Mouse (Mus musculus) liver, embryonic 11.5 days (tissue): Measurements from ENCODE around the gene Apba2. TPM values are rescaled to one million over a fixed set of nuclear protein-coding genes. Genes with fewer than 3 reads are reported as not detected.

Experiments used
- ATAC-seq: fragments of 200-750 bp; cut with Nextera tagmentation; replicated peaks from 2 replicates; pipeline ENCODE4 v1.8.0; 2017; ENCODE audit warnings: moderate number of reproducible peaks, mild to moderate bottlenecking, moderate TSS enrichment, moderate library complexity; ENCODE audit not compliant: low FRiP score
- DNase-seq: peaks from one replicate; pipeline ENCODE4 v3.0.0-alpha.2; 2017; ENCODE audit warnings: low spot score
- H3K27ac ChIP-seq: fragments of 300-500 bp; sonication (generic); 2 replicates; pipeline ENCODE4 v1.5.1; 2014; ENCODE audit warnings: mild to moderate bottlenecking, low read depth, low read length, control low read depth
- H3K27me3 ChIP-seq: fragments of 300-500 bp; sonication (generic); replicated peaks from 2 replicates; pipeline ENCODE4 v1.6.1; 2014; ENCODE audit warnings: low read length, mixed read lengths; ENCODE audit not compliant: control insufficient read depth, insufficient read depth
- H3K36me3 ChIP-seq: fragments of 300-500 bp; sonication (generic); 2 replicates; pipeline ENCODE4 v1.6.1; 2014; ENCODE audit warnings: mild to moderate bottlenecking, low read length, moderate library complexity, mixed read lengths; ENCODE audit not compliant: control insufficient read depth, insufficient read depth
- H3K4me1 ChIP-seq: fragments of 300-500 bp; sonication (generic); replicated peaks from 2 replicates; pipeline ENCODE4 v1.6.1; 2014; ENCODE audit warnings: low read length, mixed read lengths; ENCODE audit not compliant: control insufficient read depth, insufficient read depth
- H3K4me2 ChIP-seq: fragments of 300-500 bp; sonication (generic); 2 replicates; pipeline ENCODE4 v1.6.1; 2014; ENCODE audit warnings: mild to moderate bottlenecking, control low read depth, moderate library complexity
- H3K4me3 ChIP-seq: fragments of 300-500 bp; sonication (generic); 2 replicates; pipeline ENCODE4 v1.5.1; 2014; ENCODE audit warnings: low read depth, low read length, control low read depth
- H3K9ac ChIP-seq: fragments of 300-500 bp; sonication (generic); 2 replicates; pipeline ENCODE4 v1.6.1; 2014; ENCODE audit warnings: low read depth, low read length, control low read depth
- H3K9me3 ChIP-seq: fragments of 300-500 bp; sonication (generic); 2 replicates; pipeline ENCODE4 v1.6.1; 2016; ENCODE audit warnings: low read length, inconsistent platforms, mixed read lengths; ENCODE audit not compliant: control insufficient read depth
- WGBS: fragments of 180-500 bp; shearing (Covaris S2); extraction: QIAGEN DNeasy Blood & Tissue Kit; methylation state at CpG from one replicate; pipeline ENCODE4 v1.1.7; 2014; 5-methylcytosine and 5-hydroxymethylcytosine counted together
- polyA plus RNA-seq: library from polyadenylated mRNA; unstranded; fragments of >200 nt; fragmentation: Nextera tagmentation; extraction: Ambion mirVana; gene quantifications from 2 replicates; pipeline ENCODE4 v1.2.1, GENCODE M21; 2014

Gene Apba2
- polyA plus RNA-seq, 1 experiment from 2014 or later: 0.96 TPM

DNA sequence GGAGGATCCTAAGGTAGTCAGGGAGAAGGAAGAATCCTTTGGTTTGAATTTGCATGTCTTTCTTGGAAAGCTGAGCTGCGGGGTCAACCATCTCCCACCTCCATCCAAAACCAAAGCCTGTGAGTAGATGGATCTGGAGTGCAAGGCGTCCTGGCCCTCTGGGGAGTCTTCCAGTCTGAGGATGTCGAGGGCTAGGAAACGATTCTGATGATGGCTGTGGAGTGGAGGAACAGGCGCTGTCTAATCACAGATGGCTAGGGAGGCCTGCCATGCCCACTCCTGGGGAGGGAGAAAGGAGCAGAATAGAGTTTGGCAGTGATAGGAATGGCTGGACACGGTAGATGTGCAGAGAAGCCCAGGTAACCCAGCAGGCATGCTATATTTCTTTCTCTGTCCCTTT, 129.6 kb downstream of the Apba2 start:
- H3K4me3 ChIP-seq: no peak overlapping the region
- H3K9me3 ChIP-seq: no peaks in the 10 kb centered on the region
- no peaks in the 10 kb centered on the region for H3K4me1 ChIP-seq
- DNase-seq (no peak), ATAC-seq (no peak)
- H3K36me3 ChIP-seq: no peaks in the 10 kb centered on the region
- H3K9ac ChIP-seq: no peak overlapping the region
- WGBS: 76% methylated on average over 6 of the region's 6 CpGs
- no peak overlapping the region for H3K4me2 ChIP-seq
- no peak overlapping the region for H3K27ac ChIP-seq
- H3K27me3 ChIP-seq: no peaks in the 10 kb centered on the region

DNA sequence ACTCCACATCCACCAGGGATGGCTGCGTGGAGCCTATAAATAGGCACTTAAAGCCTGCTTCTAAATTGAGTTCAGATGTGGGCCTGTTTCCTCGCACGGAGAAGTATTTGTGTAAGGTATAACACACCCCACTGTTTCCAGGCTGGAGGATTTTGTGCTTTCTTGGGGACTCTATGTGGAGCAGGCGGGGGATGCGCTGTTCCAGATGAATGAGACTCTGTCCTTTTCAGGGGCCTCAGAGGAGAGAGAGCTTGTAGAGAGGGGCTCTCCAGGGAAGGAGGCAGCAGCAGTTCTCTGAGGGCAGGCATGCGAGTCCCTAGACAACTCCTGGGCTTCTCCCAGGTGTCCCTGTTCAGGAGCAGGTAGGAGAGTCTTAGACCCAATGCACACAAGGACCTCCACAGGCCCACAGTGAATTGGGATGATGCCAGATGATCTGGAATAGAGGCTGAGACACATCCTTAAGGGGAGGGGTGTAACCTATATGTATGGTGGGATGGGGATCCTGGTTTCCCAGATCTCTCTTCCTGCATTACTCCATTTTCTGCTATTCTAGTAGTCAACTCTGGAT, 130.4 kb downstream of the Apba2 start:
- no peak for DNase-seq

GRCm38 (mm10) chr7:64633182-64633581, 131.7 kb downstream of the Apba2 start:
- Histone ChIP-seq H3K9ac (no peak overlapping the region), H3K4me1 (no peaks in the 10 kb centered on the region), H3K36me3 (no peaks in the 10 kb centered on the region), H3K9me3 (no peaks in the 10 kb centered on the region), H3K27me3 (no peaks in the 10 kb centered on the region), H3K4me3 (no peak overlapping the region), H3K27ac (no peak overlapping the region), H3K4me2 (no peak overlapping the region)
- ATAC-seq: peak; percentile 69
- DNase-seq: no peak
- WGBS: 50% methylated on average over 4 of the region's 4 CpGs

More for the DNA sequence above, 130.4 kb downstream of the Apba2 start:
- no peaks in the 10 kb centered on the region for H3K27me3 ChIP-seq
- H3K36me3 ChIP-seq: no peaks in the 10 kb centered on the region
- H3K9me3 ChIP-seq: no peaks in the 10 kb centered on the region
- H3K4me1 ChIP-seq: no peaks in the 10 kb centered on the region
- H3K4me2 ChIP-seq: no peak overlapping the region
- no peak overlapping the region for H3K4me3 ChIP-seq
- H3K27ac ChIP-seq: no peak overlapping the region
- no peak for ATAC-seq
- no peak overlapping the region for H3K9ac ChIP-seq
- WGBS: 69% methylated on average over 6 of the region's 6 CpGs

DNA sequence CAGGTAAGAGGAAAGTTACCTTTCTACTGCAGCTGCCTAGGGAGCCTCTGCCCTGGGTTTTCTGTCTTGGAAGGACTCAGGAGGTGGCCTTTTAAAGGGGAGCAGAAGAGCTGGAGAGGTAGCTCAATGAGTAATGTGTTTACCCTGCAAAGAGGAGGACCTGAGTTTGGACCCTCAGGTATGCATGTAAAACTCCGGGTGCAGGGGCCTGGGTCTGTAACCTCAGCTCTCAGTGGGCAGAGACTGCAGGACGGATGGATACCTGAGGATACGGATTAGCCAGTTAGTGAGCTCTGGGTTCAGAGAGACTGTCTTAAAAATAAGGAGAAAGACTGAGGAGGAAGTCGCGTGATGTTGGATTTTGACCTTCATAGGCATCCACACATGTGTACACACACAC, 132.4 kb downstream of the Apba2 start:
- DNase-seq (no peak), ATAC-seq (no peak)
- 62% methylated on average over 5 of the region's 5 CpGs for WGBS
- no peaks in the 10 kb centered on the region for H3K9me3 ChIP-seq
- no peak overlapping the region for H3K4me3 ChIP-seq
- H3K27ac ChIP-seq: no peak overlapping the region
- no peaks in the 10 kb centered on the region for H3K36me3 ChIP-seq
- H3K9ac ChIP-seq: no peak overlapping the region
- no peaks in the 10 kb centered on the region for H3K27me3 ChIP-seq
- no peak overlapping the region for H3K4me2 ChIP-seq
- no peaks in the 10 kb centered on the region for H3K4me1 ChIP-seq

DNA sequence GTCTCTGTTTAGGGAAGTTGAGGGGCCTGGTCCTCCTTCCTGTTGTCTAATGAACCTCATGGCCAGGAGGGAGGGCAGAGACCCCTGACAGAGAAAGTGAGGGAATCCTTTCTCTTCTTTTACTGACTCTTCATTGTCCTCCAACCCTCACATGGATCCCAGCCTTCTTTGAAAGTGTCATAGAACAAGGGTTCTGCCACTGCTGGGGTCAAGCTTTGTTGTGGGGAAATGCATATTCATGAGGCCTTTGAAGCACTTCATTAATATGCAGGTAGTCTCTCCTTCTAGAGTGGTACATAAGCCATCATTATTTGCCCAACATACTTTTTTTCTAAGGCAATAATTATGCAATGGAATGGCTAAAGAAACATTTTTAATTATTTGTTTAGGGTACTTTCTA, 133.0 kb downstream of the Apba2 start:
- Histone ChIP-seq H3K27me3 (no peaks in the 10 kb centered on the region), H3K4me3 (no peak overlapping the region), H3K9ac (no peak overlapping the region), H3K4me2 (no peak overlapping the region), H3K27ac (no peak overlapping the region), H3K9me3 (no peaks in the 10 kb centered on the region), H3K4me1 (no peaks in the 10 kb centered on the region), H3K36me3 (no peaks in the 10 kb centered on the region)
- DNase-seq (no peak), ATAC-seq (no peak)

- no peaks in the 10 kb centered on the region for H3K9me3 ChIP-seq
- WGBS: 66% methylated on average over 4 of the region's 4 CpGs
- H3K4me3 ChIP-seq: no peak overlapping the region
- H3K27me3 ChIP-seq: no peaks in the 10 kb centered on the region
- no peak overlapping the region for H3K4me2 ChIP-seq
- DNase-seq (no peak), ATAC-seq (no peak)
- no peaks in the 10 kb centered on the region for H3K4me1 ChIP-seq
- no peak overlapping the region for H3K27ac ChIP-seq
- H3K9ac ChIP-seq: no peak overlapping the region
- H3K36me3 ChIP-seq: no peaks in the 10 kb centered on the region
Observed at GRCm38 (mm10) chr7:64638922-64639321, 137.4 kb downstream of the Apba2 start.

GRCm38 (mm10) chr7:64640651-64641050, 139.1 kb downstream of the Apba2 start:
- H3K9me3 ChIP-seq: no peaks in the 10 kb centered on the region
- DNase-seq (no peak), ATAC-seq (no peak)
- no peak overlapping the region for H3K9ac ChIP-seq
- H3K27me3 ChIP-seq: no peaks in the 10 kb centered on the region
- H3K27ac ChIP-seq: no peak overlapping the region
- no peaks in the 10 kb centered on the region for H3K36me3 ChIP-seq
- 92% methylated on average over 3 of the region's 3 CpGs for WGBS
- H3K4me2 ChIP-seq: no peak overlapping the region
- H3K4me1 ChIP-seq: no peaks in the 10 kb centered on the region
- H3K4me3 ChIP-seq: no peak overlapping the region

DNA sequence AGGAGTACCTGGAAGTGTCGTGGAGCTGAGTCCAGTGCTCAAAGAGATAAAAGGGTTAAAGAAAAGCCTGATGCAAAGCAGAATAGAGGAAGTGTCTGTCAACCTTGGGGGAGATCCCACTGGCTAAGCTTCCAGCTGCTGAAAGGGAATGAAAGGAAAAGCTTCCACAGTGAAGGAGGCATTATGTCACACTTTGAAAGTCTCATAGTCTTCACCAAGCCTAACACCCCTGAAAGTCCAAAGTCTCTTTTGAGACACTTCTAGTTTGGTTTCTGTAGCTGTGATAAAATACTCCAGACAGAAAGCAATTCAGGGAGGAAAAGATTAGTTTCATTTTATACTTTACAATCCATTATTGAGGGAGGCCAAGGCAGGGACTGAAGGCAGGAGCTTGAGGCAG, 141.4 kb downstream of the Apba2 start:
- no peak overlapping the region for H3K4me2 ChIP-seq
- no peaks in the 10 kb centered on the region for H3K27me3 ChIP-seq
- H3K27ac ChIP-seq: no peak overlapping the region
- ATAC-seq: no peak
- no peaks in the 10 kb centered on the region for H3K9me3 ChIP-seq
- no peak overlapping the region for H3K4me3 ChIP-seq
- WGBS: 42% methylated on average over 1 of the region's 1 CpGs
- no peaks in the 10 kb centered on the region for H3K36me3 ChIP-seq
- no peak overlapping the region for H3K9ac ChIP-seq
- H3K4me1 ChIP-seq: no peaks in the 10 kb centered on the region
- no peak for DNase-seq

DNA sequence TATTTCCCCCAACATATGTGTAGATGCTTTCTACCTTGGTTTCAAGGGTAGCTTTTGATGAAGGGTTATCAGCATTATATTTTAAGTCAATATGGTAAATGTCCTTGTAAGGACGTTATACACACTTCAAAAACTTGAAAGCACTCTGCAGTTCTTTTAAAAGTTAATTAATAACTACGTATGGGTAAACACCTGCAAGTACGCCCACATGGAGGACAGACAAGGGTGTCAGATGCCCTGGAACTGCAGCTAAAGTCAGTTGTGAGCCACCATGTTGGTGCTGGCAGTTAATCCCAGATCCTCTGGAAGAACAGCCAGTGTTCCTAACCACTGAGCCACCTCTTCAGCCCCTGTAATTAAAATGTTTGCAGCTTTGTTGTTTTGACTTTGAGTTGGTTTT, 144.0 kb downstream of the Apba2 start:
- WGBS: 62% methylated on average over 3 of the region's 3 CpGs
- Histone ChIP-seq H3K9me3 (no peaks in the 10 kb centered on the region), H3K36me3 (no peaks in the 10 kb centered on the region), H3K27ac (no peak overlapping the region), H3K27me3 (no peaks in the 10 kb centered on the region), H3K4me2 (no peak overlapping the region), H3K4me3 (no peak overlapping the region), H3K9ac (no peak overlapping the region), H3K4me1 (no peaks in the 10 kb centered on the region)
- DNase-seq (no peak), ATAC-seq (no peak)
